Mouse (Mus musculus) kidney, postnatal 25 days (tissue): ENCODE measurements around the gene Tars2.

ENCODE experiments used
- DNase-seq, 2 experiments: peaks; one replicate each; pipeline ENCODE4 v3.0.0; 2021; ENCODE audit warnings: mixed read lengths in 2 of 2

Gene Tars2

DNA sequence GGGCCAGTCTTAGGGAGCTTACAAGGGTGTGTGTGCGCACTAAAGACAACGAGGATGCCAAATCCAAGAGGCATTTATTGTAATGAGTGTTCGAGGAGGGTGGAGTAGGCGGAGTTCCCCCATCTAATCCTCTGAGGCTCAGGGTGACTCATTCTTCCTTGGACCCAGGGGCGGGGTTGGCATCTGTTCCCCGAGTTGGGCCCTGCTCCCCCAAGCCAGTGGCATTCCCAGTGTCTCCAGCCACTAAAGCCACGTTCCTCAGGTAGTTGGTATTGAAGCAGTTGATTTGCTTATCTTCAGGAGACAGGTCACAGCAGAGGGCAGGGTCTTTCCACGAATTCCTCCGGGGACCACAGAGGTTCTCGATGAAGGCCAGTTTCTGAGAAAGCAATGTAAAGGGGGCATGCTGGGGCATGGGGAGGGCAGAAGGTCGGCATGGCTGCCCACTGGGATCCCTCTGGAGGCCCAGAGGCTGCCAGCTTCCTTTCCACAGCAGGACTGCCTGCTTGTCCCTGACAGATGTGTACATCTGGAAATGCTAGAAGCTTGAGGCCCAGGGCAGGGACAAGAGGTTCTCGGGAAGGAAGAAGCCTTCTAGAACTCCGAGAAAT lies 25.8 kb downstream of the Tars2 start:
- no peak for DNase-seq

DNA sequence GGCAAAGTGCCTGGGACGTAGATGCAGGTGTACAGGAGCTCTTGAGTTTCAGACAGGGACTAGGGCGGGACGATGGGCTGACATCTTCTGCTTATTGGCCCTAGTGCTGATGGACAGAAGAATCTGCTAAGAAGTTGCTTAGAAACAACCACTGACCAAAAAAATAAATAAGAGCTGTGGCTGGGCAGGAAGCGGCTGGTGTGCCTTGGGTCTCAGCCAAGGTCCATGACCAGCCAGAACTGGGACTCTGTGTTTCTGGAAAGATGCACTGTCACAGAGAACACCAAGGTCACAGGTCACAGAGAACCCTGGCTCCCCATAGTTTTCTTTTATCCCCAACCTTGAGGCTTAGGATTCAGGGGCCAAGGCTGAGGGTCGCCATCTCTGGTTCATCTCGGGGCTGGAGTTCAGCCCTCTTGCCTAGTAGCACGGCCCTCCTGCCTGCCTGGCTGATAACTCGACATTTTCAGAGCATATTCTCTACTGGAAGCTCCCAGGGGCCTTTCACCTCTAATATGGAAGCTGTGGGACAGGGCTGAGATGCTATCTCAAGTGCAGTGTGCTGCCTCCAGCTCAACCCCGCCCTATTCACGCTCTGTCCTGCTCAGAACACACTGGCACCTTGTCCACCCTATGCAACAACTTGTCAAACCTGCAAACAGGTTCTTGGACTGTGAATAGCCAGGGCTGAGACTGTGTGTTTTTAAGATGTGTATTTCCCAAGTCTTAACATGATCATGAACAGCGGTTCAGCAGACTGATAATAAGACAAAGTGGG lies 27.1 kb downstream of the Tars2 start:
- DNase-seq: peak; percentile 61 to 75

DNA sequence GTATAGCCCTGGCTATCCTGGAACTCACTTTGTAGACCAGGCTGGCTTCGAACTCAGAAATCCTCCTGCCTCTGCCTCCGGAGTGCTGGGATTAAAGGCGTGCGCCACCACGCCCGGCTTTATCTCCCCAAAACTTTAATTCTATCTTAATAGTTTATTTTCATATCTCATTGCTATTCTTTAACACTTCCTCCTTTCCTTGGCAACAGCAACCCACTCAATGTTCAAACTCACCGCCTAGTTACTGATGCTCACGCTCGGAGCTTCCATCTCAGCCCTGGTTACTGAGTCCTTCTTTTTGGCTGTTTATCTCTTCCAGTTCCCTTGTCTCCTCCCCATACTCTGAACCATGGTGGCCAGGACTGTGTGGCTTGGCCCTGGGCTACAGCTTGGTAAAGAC lies 27.7 kb downstream of the Tars2 start:
- DNase-seq: no peak

DNA sequence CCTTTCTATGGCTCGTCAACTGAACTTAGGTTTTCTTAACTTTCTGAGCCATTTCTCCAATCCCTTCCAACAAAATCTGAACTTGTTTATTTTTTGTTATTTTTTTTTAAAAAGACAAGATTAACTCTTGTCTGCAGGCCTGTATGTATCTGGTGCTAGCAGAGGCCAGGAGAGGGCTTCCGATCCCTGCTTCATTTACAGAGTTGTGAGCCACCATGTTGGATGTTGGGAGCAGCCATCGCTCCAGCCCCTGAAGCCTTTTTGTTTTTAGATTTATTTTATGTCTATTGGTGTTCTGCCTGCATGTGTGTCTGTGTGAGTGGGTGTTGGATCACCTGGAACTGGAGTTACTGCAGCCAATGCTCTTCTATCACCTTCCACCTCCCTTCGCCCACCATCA lies 28.2 kb downstream of the Tars2 start:
- no peak for DNase-seq

DNA sequence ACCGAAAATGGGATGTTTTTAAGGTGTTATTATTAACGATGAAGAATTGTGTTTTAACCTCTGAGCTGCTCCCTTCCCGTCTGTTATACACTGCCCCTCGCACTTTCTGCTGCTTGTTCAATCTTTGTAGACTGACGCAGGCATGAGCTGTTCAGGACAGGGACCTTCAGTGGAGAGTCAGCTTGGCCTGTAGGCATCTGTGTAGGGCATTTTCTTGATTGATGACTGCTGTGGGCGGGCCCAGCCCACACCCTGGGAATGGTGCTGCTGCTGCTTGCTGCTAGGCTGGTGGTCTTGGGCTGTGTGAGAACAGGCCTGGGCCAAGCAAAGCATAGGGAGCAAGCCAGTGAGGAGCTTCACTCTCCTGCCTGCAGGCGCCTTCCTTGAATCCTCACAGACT lies 29.6 kb downstream of the Tars2 start:
- no peak for DNase-seq

DNA sequence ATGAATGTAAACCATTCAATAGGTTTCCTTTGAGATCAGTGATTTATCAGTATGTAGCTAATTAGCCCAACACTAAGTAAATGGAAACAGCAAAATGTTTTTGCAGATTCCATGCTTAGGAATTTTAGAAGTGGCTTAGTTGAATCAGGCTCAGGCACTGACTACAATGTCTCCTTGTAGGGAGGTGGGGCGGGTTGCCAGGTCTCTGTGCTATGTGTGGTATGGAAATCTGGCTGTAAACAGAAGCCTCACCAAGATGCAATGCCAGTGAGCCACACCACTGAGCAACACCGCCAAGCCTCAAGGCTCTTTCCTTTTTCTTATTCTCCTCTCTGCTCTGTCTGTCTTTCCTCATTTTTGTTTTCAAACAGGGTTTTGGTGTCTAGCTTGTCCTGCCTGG lies 31.1 kb downstream of the Tars2 start:
- DNase-seq: no peak

DNA sequence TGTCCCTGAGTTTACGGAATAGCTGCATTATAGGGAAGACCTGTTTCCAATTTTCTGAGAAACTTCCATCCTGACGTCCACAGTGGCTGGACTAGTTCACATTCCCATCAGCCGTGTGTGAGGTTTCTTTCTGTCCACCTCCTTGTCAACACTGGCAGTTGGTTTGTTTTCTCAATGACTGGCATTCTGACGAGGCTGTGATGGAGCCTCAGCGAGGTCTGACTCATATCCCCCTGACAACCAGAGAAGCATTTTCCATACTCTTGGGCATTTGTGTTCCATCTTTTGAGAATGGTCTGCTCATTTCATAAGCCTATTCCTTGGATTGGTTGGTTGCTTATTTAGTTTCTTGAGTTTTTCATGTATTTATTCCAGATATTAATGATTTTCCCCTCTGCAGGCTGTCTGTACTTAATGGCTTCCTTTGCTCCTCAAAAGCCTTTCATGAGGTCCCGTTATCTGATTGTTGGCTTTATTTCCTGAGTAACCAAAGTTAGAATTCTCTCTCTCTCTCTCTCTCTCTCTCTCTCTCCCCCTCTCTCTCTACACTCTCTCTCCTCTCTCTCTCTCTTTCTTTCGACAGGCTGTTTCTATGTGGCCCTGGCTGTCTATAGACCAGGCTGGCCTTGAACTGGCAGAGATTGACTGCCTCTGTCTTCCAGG lies 33.2 kb downstream of the Tars2 start:
- DNase-seq: no peak

DNA sequence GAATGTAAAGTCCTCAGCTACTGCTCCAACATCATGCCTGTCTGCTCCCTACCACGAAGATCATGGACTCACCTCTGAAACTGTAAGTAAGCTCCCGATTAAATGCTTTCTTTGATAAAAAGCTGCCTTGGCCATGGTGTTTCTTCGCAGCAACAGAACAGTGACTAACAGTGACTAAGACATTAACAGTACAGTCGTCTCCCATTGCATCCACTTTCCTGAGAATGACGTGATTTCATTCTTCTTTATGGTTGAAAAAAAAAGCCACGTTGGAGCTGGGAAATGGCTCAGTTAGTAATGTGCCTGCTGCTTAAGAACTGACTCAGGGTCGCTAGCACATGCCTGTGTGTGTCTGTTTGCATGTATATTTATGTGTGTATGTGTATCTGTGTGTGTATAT lies 34.1 kb downstream of the Tars2 start:
- no peak for DNase-seq

DNA sequence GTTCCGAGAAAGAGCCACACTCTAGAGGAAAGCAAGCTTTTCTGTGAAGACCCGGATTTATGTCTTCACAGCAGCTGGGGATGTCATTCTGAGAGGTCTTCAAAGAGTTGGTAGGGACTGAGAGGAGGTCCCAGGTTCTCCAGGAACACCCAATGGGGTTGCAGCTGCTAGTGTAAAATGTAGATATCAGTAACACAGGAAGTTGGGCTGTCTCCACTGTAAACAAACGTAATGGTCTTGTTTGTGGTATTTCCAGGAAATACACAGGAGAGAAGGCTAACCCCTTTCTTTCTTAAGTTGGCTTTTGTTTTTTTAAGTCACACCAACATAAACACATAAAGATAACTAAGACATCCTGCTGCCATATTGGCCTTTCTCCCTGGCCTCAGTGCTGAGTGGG lies 37.6 kb downstream of the Tars2 start:
- DNase-seq: no peak

DNA sequence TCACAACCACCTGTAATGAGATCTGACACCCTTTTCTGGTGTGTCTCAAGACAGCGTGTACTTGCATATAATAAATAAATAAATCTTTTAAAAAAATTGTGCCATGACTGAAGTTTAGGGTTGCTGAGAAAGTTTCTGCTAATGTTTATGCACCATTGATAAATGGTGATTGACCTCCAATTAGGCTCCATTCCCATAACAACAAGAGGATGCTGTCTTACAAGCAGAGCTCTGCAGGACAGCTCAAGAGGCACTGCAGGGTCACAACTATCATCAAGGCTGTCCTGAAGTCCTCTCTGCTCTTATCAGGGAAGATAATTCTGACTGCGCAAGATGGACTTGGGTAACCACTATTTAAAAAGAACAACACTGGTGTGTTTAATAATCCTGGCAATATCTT lies 41.9 kb downstream of the Tars2 start:
- no peak for DNase-seq

DNA sequence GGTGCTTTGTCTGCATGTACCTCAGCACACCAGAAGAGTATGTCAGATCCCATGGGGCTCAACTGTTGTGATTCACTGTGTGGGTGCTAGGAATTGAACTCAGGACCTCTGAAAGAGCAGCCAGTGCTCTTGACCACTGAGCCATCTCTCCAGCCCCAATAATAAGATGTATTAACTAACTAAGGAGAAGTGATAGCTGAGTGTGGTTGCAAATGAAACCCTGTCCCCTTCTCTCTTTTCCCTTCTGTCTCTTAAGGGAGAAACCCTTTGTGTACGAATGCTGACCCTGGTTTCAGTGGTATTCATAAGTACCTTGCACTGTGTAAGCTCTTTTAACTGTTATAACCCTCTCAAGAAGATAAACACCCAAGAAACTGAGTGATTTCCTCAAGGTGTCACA lies 43.9 kb downstream of the Tars2 start:
- DNase-seq: no peak

DNA sequence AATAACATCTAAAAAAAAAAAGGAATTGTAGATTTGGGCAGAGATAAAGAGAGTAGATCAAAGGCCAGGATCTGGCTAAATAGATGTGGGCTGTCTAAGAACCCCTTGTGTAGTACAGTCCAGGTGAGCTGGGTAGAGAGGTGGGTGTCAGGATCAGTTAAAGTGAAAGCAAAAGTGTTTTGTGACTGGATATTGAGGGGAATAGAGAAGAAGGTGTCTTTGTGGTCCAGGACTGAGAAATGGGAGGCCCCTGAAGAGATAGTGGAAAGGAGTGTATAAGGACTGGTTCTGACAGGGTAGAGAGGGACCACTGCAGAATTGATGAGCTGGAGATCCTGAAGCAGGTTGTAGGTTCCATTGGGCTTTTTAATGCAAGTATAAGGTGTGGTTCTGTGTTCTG lies 50.0 kb downstream of the Tars2 start:
- no peak for DNase-seq

DNA sequence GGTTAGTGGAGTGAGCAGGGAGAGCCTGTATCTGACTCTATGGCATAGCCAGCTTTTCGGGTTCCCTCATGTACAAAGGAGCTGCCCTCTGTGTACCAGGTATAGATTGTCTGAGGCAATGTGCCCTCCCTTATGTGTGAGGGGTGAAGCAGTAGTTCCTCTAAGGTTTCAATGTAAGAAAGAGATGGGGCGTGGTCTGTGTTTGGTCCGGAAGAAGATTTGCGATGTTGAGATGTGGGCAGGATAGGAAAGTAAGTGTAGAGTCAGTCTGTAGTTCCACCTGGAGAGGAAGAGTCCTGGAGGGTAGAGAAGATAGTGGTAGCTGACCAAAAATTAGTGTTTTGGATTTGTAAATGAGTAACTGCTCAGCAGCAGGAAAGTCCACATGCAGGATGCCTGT lies 51.0 kb downstream of the Tars2 start:
- DNase-seq: no peak

DNA sequence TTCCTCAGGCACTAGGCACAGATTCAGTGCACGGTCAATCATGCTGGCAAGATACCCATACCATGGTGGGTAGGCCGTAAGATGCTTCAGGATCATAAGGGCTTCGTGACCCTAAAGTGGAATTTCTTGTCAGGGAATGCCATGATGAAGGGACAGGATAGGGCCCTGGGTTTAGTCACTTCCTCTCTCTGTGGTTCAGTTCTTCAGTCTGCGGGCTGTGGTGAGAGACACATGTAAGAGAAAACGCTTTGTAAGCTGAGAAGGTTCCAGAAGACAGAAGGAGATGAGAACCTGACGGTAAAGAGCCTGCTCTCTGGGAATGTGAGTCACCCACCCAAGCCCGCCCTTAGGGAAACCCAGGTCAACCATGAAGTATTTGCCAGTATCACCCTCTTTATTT lies 52.5 kb downstream of the Tars2 start:
- no peak for DNase-seq

DNA sequence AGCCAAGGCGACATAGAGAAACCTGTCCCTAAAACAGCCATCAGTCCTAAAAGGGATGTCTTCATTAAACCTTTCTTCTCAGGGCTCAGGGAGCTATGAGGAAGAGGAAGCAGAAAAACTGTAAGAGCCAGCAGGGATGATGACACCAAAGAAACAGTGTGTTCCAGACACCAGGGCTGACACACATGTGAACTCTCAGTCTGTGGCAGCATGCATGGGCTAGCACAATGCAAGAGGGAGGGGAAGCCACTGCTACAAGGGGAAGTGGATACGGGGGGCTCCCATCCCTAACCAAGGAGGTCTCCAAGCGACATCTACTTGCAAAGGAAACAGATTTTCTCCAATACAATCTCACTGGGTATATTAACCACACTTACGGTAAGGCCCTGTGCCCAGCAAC lies 53.7 kb downstream of the Tars2 start:
- DNase-seq: no peak

DNA sequence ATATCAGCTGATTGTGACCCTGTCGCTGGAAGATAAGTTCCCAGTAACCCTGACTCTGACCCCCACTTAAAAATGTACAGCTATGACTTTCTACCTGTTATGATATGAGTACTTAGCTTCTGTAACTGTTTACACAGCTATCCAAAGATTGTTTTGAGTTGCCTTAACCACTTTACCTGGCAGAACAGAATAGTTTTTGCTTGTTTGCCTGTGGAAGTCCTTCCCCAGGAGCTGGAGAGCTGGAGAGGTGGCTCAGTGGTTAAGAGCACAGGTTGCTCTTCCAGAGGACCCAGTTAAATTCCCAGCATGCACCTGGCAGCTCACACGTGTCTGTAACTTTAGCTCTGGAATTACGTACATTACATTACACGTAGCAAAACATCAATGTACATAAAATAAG lies 55.4 kb downstream of the Tars2 start:
- DNase-seq: no peak

DNA sequence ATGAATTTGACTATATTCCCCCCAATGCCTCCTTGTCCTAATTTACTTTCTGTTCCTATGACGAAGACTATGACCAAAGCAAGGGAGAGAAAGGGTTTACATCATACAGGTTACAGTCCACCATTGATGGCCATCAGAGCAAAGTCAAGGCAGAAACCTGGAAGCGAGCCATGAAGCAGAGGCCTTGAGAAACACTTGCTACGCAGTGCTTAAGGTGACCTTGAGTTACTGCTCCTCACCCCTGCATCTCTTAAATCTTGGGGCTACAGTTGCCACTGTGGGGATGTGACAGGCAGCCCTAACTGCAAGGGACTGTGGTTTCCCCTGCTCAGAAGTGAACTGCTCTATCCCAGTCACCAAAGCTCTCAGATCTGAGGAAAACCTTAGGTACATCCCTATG lies 56.7 kb downstream of the Tars2 start:
- peak in 1 of 2 experiments; percentile 44 for DNase-seq

DNA sequence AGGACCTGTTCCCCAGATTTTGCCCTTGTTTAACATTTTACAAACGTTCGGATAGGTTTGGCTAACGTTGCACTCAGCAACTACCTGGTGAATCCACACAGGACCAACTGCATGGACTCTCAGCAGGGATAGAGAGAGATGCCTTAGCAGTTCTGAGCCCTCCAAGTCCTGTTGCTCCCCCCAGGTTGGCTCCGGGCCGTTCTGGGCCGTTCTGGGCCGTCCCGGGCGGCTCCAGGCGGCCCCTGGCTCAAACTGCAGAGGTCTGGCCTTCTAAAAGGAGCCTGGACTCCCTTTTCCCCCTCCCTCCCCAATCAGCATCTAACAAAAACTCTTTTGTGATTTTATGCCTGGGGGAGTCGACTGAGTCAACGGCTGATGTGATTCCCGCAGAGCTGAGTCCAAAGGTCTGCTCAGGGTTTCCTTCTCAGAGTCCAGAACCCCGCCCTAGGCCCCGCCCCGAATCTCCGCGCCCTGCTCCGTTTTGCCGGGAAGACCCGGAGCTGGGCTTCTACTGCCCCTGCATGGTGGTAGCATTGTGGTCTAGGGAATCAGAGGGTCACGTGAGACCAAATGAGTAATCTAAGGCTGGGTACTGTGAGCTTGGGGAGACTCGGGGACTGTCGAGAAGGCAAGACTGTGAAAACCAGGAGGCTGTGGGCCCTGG lies 58.0 kb downstream of the Tars2 start:
- DNase-seq: peak; percentile 89 to 92

DNA sequence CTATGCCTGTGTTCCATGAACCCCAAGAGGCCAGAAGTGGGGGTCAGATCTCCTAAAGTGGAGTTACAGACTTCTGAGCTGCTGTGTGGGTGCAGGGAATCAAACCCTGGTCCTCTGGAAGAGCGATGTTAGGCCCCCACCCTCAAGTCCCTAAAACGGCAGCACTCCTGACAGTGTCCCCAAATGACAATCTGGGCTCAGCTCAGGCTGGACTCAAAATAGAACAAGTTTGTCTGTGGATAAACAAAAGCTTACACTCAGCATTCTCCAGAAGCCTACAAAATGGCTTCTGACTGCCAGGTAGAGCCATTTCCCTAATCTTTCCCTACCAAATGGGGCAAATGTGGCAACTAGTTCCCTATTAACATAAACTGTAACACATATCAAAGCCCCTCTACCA lies 58.9 kb downstream of the Tars2 start:
- no peak for DNase-seq

DNA sequence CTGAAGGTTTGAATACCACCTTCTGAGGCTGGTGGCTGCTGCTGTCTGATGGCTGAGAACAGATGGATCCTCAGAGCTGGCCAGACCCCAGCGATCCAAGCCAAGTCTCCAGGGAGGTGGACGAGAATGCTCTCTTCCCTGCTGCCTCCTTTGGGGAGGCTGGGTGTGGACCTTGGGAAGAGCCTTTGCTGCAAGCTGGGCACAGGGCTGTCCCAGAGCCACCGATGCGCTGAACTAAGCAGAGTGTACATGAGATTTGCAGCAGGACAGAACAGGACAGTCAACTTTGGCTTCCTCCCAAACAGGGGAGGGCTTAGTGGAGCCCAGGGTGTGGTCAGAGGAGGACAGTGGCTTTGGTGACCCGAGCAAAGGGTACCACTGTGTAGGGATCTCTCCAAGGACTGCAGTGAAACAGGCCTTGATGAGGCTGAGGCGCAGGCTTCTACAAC lies 59.7 kb downstream of the Tars2 start:
- DNase-seq: peak; percentile 20 to 48

DNA sequence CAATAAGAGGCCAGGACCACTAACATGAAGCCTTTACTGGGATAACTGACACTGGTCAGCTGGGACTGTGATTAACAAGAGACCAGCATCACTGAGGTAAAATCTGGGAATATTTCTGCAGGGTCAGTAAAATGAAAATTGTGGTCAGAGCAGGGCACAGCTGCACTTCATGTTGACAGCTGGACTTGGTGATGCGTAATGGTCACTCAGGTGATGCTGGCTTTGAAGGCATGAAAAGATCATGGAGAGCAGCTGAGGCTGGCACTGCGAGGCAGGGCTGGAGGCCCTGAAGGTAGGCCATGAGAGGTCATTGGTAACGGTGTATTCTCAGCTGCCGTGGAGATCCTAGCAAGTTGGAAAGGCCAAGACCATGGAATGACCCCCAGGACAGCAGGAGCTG lies 61.7 kb downstream of the Tars2 start:
- DNase-seq: no peak

DNA sequence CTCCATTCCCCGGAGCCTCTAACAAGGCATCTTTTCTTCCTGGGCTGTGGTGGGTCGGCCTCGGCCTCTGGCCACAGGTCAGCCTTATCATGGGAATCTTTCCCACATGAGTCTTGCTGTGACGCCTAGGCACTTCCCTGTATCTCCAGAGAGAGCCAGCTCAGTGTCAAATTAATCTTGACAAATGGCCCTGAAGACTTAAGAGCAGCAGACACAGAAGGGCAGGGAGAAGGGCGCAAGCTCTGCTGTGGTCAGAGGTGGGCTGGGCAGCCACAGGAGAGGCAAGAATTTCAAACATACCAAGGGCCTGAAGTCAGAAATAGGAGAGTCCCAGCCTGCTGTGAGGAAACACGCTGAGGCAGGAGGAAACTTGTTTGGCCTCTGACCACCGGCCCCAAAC lies 63.6 kb downstream of the Tars2 start:
- DNase-seq: peak; percentile 45 to 62

DNA sequence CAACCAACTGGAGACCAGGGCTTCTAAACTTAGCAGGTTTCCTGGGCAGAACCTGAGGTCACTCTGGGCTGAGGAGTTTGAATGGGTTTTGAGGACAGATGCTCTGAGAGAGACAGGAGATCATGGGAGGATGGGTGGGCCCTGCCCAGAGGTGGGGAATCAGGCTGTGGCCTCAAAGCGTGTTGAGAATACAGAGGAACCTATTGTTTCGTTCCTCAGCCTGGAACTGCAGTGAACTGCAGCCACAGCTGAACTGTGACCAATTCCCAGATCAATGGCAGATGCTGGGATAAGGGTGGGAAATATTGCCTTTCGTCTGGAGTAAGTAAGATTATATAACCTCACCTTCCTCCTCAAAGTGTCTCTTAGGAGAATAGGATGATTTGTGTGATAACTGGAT lies 64.2 kb downstream of the Tars2 start:
- no peak for DNase-seq
